Mouse (Mus musculus) limb, embryonic 14.5 days (tissue): Measurements from ENCODE around the gene Eif2s2. TPM values are rescaled to one million over a fixed set of nuclear protein-coding genes. Genes with fewer than 3 reads are reported as not detected.

Source experiments
- ATAC-seq: fragments of 200-750 bp; cut with Nextera tagmentation; 2 replicates; pipeline ENCODE4 v1.8.0; 2017; ENCODE audit warnings: low read depth, moderate number of reproducible peaks, moderate TSS enrichment; ENCODE audit not compliant: low FRiP score
- DNase-seq: peaks from one replicate; pipeline ENCODE4 v3.0.0-alpha.2; 2015; ENCODE audit warnings: low spot score
- H3K27ac ChIP-seq: fragments of 300-500 bp; sonication (generic); replicated peaks from 2 replicates; pipeline ENCODE4 v1.5.1; 2014; ENCODE audit warnings: low read depth, mild to moderate bottlenecking, low read length, moderate library complexity, mixed read lengths
- H3K27me3 ChIP-seq: fragments of 300-500 bp; sonication (generic); 2 replicates; pipeline ENCODE4 v1.6.1; 2014; ENCODE audit warnings: low read length, mixed read lengths; ENCODE audit not compliant: control insufficient read depth, insufficient read depth
- H3K36me3 ChIP-seq: fragments of 300-500 bp; sonication (generic); 2 replicates; pipeline ENCODE4 v1.6.1; 2014; ENCODE audit warnings: mild to moderate bottlenecking, low read length, moderate library complexity, mixed read lengths; ENCODE audit not compliant: control insufficient read depth, insufficient read depth
- H3K4me1 ChIP-seq: fragments of 300-500 bp; sonication (generic); 2 replicates; pipeline ENCODE4 v1.6.1; 2014; ENCODE audit warnings: antibody characterized with exemption, low read length, mixed read lengths; ENCODE audit not compliant: control insufficient read depth, insufficient read depth
- H3K4me2 ChIP-seq: fragments of 300-500 bp; sonication (generic); replicated peaks from 2 replicates; pipeline ENCODE4 v1.6.1; 2014; ENCODE audit warnings: low read depth, mild to moderate bottlenecking, low read length, moderate library complexity; ENCODE audit not compliant: severe bottlenecking
- H3K4me3 ChIP-seq: fragments of 300-500 bp; sonication (generic); replicated peaks from 2 replicates; pipeline ENCODE4 v1.5.1; 2014; ENCODE audit warnings: low read length
- H3K9ac ChIP-seq: fragments of 300-500 bp; sonication (generic); 2 replicates; pipeline ENCODE4 v1.6.1; 2014; ENCODE audit warnings: mild to moderate bottlenecking, low read depth, low read length, moderate library complexity; ENCODE audit not compliant: severe bottlenecking
- H3K9me3 ChIP-seq: fragments of 300-500 bp; sonication (generic); 2 replicates; pipeline ENCODE4 v1.6.1; 2016; ENCODE audit warnings: low read length; ENCODE audit not compliant: control insufficient read depth
- POLR2A ChIP-seq: fragments of 200-500 bp; IDR thresholded peaks from 2 replicates; pipeline ENCODE4 v1.8.0; 2012; ENCODE audit warnings: inconsistent platforms, mild to moderate bottlenecking, moderate library complexity, borderline replicate concordance; ENCODE audit not compliant: insufficient read depth, insufficient read length; ENCODE audit errors: extremely low read depth
- WGBS: fragments of 180-500 bp; shearing (Covaris S2); extraction: QIAGEN DNeasy Blood & Tissue Kit; methylation state at CpG from one replicate; pipeline ENCODE4 v1.1.7; 2014; 5-methylcytosine and 5-hydroxymethylcytosine counted together
- polyA plus RNA-seq, 2 experiments: library from polyadenylated mRNA; depleted of rRNA in 1 of 2; stranded (reverse) in 1 of 2; unstranded in 1 of 2; fragments of >200 nt; fragmentation: Nextera tagmentation in 1 of 2; extraction: Ambion mirVana in 1 of 2; gene quantifications; 2 replicates each; pipeline versions ENCODE4 v1.2.1 to v1.2.3; 2012 to 2014

Gene Eif2s2
- polyA plus RNA-seq (2012; rRNA removed) (47.3 and 73.6 TPM in 2 replicates), polyA plus RNA-seq (2014; fragmentation: Nextera tagmentation; extraction: Ambion mirVana) (111 and 116 TPM in 2 replicates)

- under 1% methylated on average over 73 of the region's 75 CpGs for WGBS
- H3K9me3 ChIP-seq, result no peaks in the 10 kb centered on the region
- H3K36me3 ChIP-seq, result peaks cover 6% of the 10 kb centered on the region
- ATAC-seq, result peak; percentile 96
- H3K27ac ChIP-seq, result peak within 1 kb of the TSS; percentile 89
- peak within 1 kb of the TSS; percentile 88 for H3K4me3 ChIP-seq
- H3K4me2 ChIP-seq, result peak within 1 kb of the TSS; percentile 85
- H3K4me1 ChIP-seq, result peaks cover 19% of the 10 kb centered on the region
- H3K27me3 ChIP-seq, result no peaks in the 10 kb centered on the region
- H3K9ac ChIP-seq, result peak within 1 kb of the TSS; percentile 93
- TF ChIP-seq POLR2A, result 0 out of 2 replicates have a peak, but pooled peaks have one; percentile 32
- peak; percentile 98 for DNase-seq
Observed at GRCm38 (mm10) chr2:154892201-154893044, at the start of gene Eif2s2. Eif2s2 (minus strand) TSS chr2:154892935.

GRCm38 (mm10) chr2:154941952-154942351 lies 49.2 kb upstream of the Eif2s2 start:
- Histone ChIP-seq H3K9ac (no peak overlapping the region), H3K27ac (no peak overlapping the region), H3K36me3 (no peaks in the 10 kb centered on the region), H3K9me3 (no peaks in the 10 kb centered on the region), H3K4me2 (no peak overlapping the region), H3K4me3 (no peak overlapping the region), H3K4me1 (peaks cover 16% of the 10 kb centered on the region), H3K27me3 (no peaks in the 10 kb centered on the region)
- no peak for TF ChIP-seq POLR2A
- DNase-seq, result no peak
- ATAC-seq, result no peak
- 38% methylated on average over 10 of the region's 10 CpGs for WGBS

DNA sequence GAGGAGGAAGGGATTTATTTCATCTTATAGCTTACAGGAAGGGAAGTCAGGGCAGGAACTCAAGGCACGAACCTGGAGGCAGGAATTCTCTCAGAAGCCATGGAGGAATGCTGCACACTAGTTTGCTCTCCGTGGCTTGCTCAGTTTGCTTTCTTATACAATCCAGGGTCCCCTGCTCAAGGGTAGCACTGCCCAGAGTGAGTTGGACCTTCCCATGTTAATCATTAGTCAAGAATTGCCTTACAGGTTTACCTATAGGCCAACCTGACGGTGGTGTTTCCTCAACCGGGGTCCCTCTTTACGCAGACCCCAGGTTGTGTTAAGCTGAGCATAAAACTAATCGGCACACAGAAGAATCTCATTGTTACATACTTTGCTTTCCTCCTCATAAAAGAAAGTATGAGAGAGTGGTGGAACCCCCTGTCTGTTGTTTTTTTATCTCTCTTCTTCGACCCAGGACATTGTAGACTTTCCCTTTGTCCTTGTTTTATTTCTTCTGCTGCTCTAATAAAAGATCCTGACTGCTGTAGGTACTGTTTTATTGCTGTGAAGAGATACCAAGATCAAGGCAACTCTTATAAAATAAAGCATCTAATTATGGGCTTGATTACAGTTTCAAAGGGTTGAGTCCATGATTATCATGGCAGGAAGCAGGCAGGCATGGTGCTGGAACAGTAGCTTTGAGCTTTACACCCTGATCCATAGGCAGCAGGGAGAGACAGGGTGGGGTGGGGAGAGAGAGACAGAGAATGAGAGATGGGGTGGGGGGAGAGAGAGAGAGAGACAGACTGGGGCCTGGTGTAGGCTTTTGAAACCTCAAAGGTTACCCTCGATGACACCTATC lies 45.0 kb upstream of the Eif2s2 start:
- TF ChIP-seq POLR2A, result no peak
- Histone ChIP-seq H3K4me1 (peaks cover 18% of the 10 kb centered on the region), H3K36me3 (no peaks in the 10 kb centered on the region), H3K4me3 (no peak overlapping the region), H3K27me3 (no peaks in the 10 kb centered on the region), H3K27ac (no peak overlapping the region), H3K4me2 (no peak overlapping the region), H3K9ac (no peak overlapping the region), H3K9me3 (no peaks in the 10 kb centered on the region)
- DNase-seq, result no peak
- 77% methylated on average over 8 of the region's 8 CpGs for WGBS
- ATAC-seq, result no peak

DNA sequence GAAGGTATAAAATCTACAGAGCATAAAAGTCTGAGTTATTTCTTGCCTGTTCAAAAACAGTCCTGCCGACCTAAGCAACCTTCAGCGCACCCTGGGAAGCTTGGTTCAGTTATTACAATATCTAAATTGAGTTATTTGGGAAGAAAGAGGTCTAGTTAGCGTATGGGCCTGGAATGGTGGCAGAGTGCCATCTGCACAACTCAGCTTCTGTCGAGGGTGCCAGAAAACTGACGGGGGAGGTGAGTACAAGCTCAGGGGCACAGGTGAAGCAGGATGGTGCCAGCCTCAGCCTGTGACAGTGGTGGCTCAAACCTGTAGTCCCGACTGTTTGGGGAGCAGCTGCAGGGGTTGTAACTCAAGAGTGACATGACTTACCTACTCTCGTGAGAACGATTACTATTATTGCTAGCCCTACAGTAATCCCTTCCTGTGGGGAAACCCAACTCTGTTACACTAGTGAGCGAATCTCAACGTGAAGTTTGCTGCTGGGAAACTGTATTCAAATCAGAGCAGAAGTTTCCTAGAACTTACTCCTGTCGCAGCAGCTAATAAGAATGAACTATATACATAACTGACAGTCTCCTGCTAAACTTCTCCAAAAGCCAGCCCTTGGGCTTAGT lies 43.9 kb upstream of the Eif2s2 start:
- ATAC-seq (no peak), DNase-seq (no peak)
- Histone ChIP-seq H3K4me2 (no peak overlapping the region), H3K27me3 (no peaks in the 10 kb centered on the region), H3K36me3 (no peaks in the 10 kb centered on the region), H3K27ac (no peak overlapping the region), H3K4me3 (no peak overlapping the region), H3K9me3 (no peaks in the 10 kb centered on the region), H3K4me1 (peaks cover 9% of the 10 kb centered on the region), H3K9ac (no peak overlapping the region)
- TF ChIP-seq POLR2A, result no peak
- whole genome bisulfite sequencing, result 52% methylated on average over 11 of the region's 11 CpGs

DNA sequence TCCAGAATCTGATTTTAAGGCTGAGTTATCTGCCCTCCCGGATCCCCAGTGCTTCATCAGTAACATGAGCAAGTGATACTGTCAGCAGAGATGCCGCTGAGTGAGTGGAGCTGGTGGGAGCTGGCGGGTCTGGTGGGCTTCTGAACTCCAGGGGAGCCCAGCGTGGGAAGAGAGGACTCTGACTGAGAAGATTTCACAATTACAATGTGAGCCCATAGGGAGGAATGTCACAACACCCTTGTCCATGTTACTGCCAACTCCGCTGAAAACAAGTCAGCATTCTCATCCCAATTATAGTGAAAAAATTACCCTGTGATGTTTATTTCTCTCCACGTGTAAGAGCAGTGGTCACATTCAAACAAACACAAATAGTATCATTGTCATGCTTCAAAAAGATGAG lies 43.4 kb upstream of the Eif2s2 start:
- H3K4me1 ChIP-seq, result peaks cover 6% of the 10 kb centered on the region; the same call in 1 of the 2 replicates
- no peaks in the 10 kb centered on the region for H3K9me3 ChIP-seq
- TF ChIP-seq POLR2A, result no peak
- ATAC-seq (no peak), DNase-seq (no peak)
- H3K27ac ChIP-seq, result no peak overlapping the region
- H3K4me2 ChIP-seq, result no peak overlapping the region
- H3K4me3 ChIP-seq, result no peak overlapping the region
- no peak overlapping the region for H3K9ac ChIP-seq
- no peaks in the 10 kb centered on the region for H3K27me3 ChIP-seq
- no peaks in the 10 kb centered on the region for H3K36me3 ChIP-seq
- 59% methylated on average over 6 of the region's 6 CpGs for WGBS
